17 mouse cellular contexts compared by ENCODE assay signal in genomic region chr1:51513059-51513713, GRCm38 (mm10). TPM values are rescaled to one million over a fixed set of nuclear protein-coding genes. Genes with fewer than 3 reads are reported as not detected.
DNase-seq lines count a peak whose midpoint lies in the region; ATAC-seq and TF ChIP-seq lines count a peak whose summit lies in the region.
"Had no signal": no experiment of that assay in that cellular context is flagged by ENCODE, and none has a peak within 500 bp of the region (broad histone marks: within the 10 kb centered on the region; RNA-seq: fewer than 3 reads in every experiment).

No protein-coding gene starts in this region.

- TF ChIP-seq EP300 in lung, postnatal 0 days (IDR thresholded peaks at IDR 0.05) = 0 out of 2 replicates have a peak, but pooled peaks have one; percentile 9

- no peak overlapping the region for H3K4me2 ChIP-seq in embryonic facial prominence, embryonic 14.5 days (ENCODE audit: low read depth, low read length)
- H3K4me2 ChIP-seq in lung, postnatal 0 days (replicated peaks; ENCODE audit: low read depth, low read length) = no peak overlapping the region
- H3K4me2 ChIP-seq in kidney, embryonic 16.5 days (replicated peaks; ENCODE audit: low read depth, low read length) = no peak overlapping the region
- H3K4me2 ChIP-seq in intestine, postnatal 0 days (replicated peaks; ENCODE audit: low read depth) = no peak overlapping the region
- H3K4me2 ChIP-seq in heart, embryonic 12.5 days = no peak overlapping the region
- H3K4me2 ChIP-seq: liver, embryonic 15.5 days; midbrain, embryonic 15.5 days had no signal

- no peak overlapping the region for H3K9ac ChIP-seq in embryonic facial prominence, embryonic 14.5 days (ENCODE audit: low read depth, low read length)
- H3K9ac ChIP-seq in lung, postnatal 0 days (replicated peaks; ENCODE audit: low read depth) = no peak overlapping the region
- no peak overlapping the region for H3K9ac ChIP-seq in kidney, embryonic 16.5 days (replicated peaks; ENCODE audit: low read length)
- H3K9ac ChIP-seq in intestine, postnatal 0 days (ENCODE audit: low read depth, low read length) = no peak overlapping the region
- H3K9ac ChIP-seq in heart, embryonic 12.5 days = no peak overlapping the region
- H3K9ac ChIP-seq: liver, embryonic 15.5 days; midbrain, embryonic 15.5 days had no signal

- no peaks in the 10 kb centered on the region for H3K27me3 ChIP-seq in embryonic facial prominence, embryonic 14.5 days (replicated peaks; ENCODE audit: control insufficient read depth, insufficient read depth, low read length)
- no peaks in the 10 kb centered on the region for H3K27me3 ChIP-seq in embryonic facial prominence, embryonic 10.5 days (replicated peaks; ENCODE audit: low read depth, poor library complexity, severe bottlenecking)
- H3K27me3 ChIP-seq in lung, postnatal 0 days (replicated peaks; ENCODE audit: insufficient read depth, low read length) = no peaks in the 10 kb centered on the region
- no peaks in the 10 kb centered on the region for H3K27me3 ChIP-seq in kidney, embryonic 16.5 days (ENCODE audit: insufficient read depth, low read length)
- H3K27me3 ChIP-seq in intestine, postnatal 0 days (replicated peaks; ENCODE audit: control insufficient read depth, insufficient read depth, low read length) = no peaks in the 10 kb centered on the region
- no peaks in the 10 kb centered on the region for H3K27me3 ChIP-seq in heart, embryonic 12.5 days (replicated peaks)
- H3K27me3 ChIP-seq: liver, embryonic 15.5 days; midbrain, embryonic 15.5 days had no signal

- peaks cover 5% of the 10 kb centered on the region; the same call in 1 of the 2 replicates for H3K4me1 ChIP-seq in embryonic facial prominence, embryonic 14.5 days (ENCODE audit: control insufficient read depth, insufficient read depth, low read length)
- H3K4me1 ChIP-seq in embryonic facial prominence, embryonic 10.5 days = peaks cover 26% of the 10 kb centered on the region
- H3K4me1 ChIP-seq in lung, postnatal 0 days (ENCODE audit: insufficient read depth, low read depth, low read length) = peaks cover 7% of the 10 kb centered on the region; the same call in 1 of the 2 replicates
- H3K4me1 ChIP-seq in kidney, embryonic 16.5 days (ENCODE audit: insufficient read depth, low read length) = peaks cover 15% of the 10 kb centered on the region
- H3K4me1 ChIP-seq in intestine, postnatal 0 days (replicated peaks; ENCODE audit: control insufficient read depth, insufficient read depth, low read length) = no peaks in the 10 kb centered on the region
- peaks cover 38% of the 10 kb centered on the region for H3K4me1 ChIP-seq in heart, embryonic 12.5 days (replicated peaks)
- H3K4me1 ChIP-seq: midbrain, embryonic 15.5 days had no signal

- H3K4me3 ChIP-seq in embryonic facial prominence, embryonic 14.5 days (ENCODE audit: low read depth, low read length) = no peak overlapping the region
- H3K4me3 ChIP-seq in embryonic facial prominence, embryonic 10.5 days = no peak overlapping the region
- no peak overlapping the region for H3K4me3 ChIP-seq in lung, postnatal 0 days (ENCODE audit: low read depth, low read length)
- no peak overlapping the region for H3K4me3 ChIP-seq in kidney, embryonic 16.5 days (ENCODE audit: low read length)
- H3K4me3 ChIP-seq in intestine, postnatal 0 days (ENCODE audit: low read depth, low read length) = no peak overlapping the region
- no peak overlapping the region for H3K4me3 ChIP-seq in heart, embryonic 12.5 days
- H3K4me3 ChIP-seq: gastrocnemius, adult 2 months; heart, adult 2 months; liver, embryonic 15.5 days; midbrain, embryonic 15.5 days had no signal

- H3K27ac ChIP-seq in embryonic facial prominence, embryonic 14.5 days (replicated peaks; ENCODE audit: low read depth, low read length) = no peak overlapping the region
- H3K27ac ChIP-seq in embryonic facial prominence, embryonic 10.5 days (replicated peaks) = no peak overlapping the region
- no peak overlapping the region for H3K27ac ChIP-seq in lung, postnatal 0 days (ENCODE audit: low read length)
- H3K27ac ChIP-seq in kidney, embryonic 16.5 days (ENCODE audit: low read length) = peak overlapping the region; percentile 7
- no peak overlapping the region for H3K27ac ChIP-seq in intestine, postnatal 0 days (ENCODE audit: low read depth, low read length)
- H3K27ac ChIP-seq in heart, embryonic 12.5 days (ENCODE audit: poor library complexity, severe bottlenecking) = no peak overlapping the region
- H3K27ac ChIP-seq: heart, adult 2 months; liver, embryonic 15.5 days; midbrain, embryonic 15.5 days had no signal

- H3K9me3 ChIP-seq in embryonic facial prominence, embryonic 14.5 days (ENCODE audit: control insufficient read depth, low read length) = no peaks in the 10 kb centered on the region
- no peaks in the 10 kb centered on the region for H3K9me3 ChIP-seq in embryonic facial prominence, embryonic 10.5 days
- no peaks in the 10 kb centered on the region for H3K9me3 ChIP-seq in lung, postnatal 0 days (ENCODE audit: low read length)
- no peaks in the 10 kb centered on the region for H3K9me3 ChIP-seq in kidney, embryonic 16.5 days (ENCODE audit: low read length)
- H3K9me3 ChIP-seq in intestine, postnatal 0 days (ENCODE audit: control insufficient read depth) = no peaks in the 10 kb centered on the region
- H3K9me3 ChIP-seq in heart, embryonic 12.5 days (replicated peaks) = no peaks in the 10 kb centered on the region
- H3K9me3 ChIP-seq: G1E; liver, embryonic 15.5 days; midbrain, embryonic 15.5 days had no signal

- ATAC-seq in embryonic facial prominence, embryonic 14.5 days (ENCODE audit: low read depth) = no peak
- no peak for ATAC-seq in lung, postnatal 0 days
- peak; percentile 46 for ATAC-seq in kidney, embryonic 16.5 days (ENCODE audit: low FRiP score, low TSS enrichment)
- no peak for ATAC-seq in intestine, postnatal 0 days
- ATAC-seq in heart, embryonic 12.5 days (ENCODE audit: insufficient number of reproducible peaks, low FRiP score) = no peak
- no peak for ATAC-seq in inflammation-experienced regulatory T-cells, adult 6 months
- ATAC-seq: hindbrain, embryonic 16.5 days; midbrain, embryonic 15.5 days had no signal

- H3K36me3 ChIP-seq in embryonic facial prominence, embryonic 14.5 days (ENCODE audit: control insufficient read depth, insufficient read depth, low read length) = no peaks in the 10 kb centered on the region
- no peaks in the 10 kb centered on the region for H3K36me3 ChIP-seq in embryonic facial prominence, embryonic 10.5 days (replicated peaks)
- no peaks in the 10 kb centered on the region for H3K36me3 ChIP-seq in lung, postnatal 0 days (ENCODE audit: insufficient read depth, low read length)
- H3K36me3 ChIP-seq in kidney, embryonic 16.5 days (ENCODE audit: insufficient read depth, low read length) = no peaks in the 10 kb centered on the region
- no peaks in the 10 kb centered on the region for H3K36me3 ChIP-seq in intestine, postnatal 0 days (ENCODE audit: control insufficient read depth, insufficient read depth)
- no peaks in the 10 kb centered on the region for H3K36me3 ChIP-seq in heart, embryonic 12.5 days
- H3K36me3 ChIP-seq: G1E; liver, embryonic 15.5 days; midbrain, embryonic 15.5 days had no signal

- WGBS in embryonic facial prominence, embryonic 14.5 days = 61% methylated on average over 7 of the region's 7 CpGs
- WGBS in embryonic facial prominence, embryonic 10.5 days = 77% methylated on average over 7 of the region's 7 CpGs
- 69% methylated on average over 7 of the region's 7 CpGs for WGBS in lung, postnatal 0 days
- 56% methylated on average over 7 of the region's 7 CpGs for WGBS in kidney, embryonic 16.5 days
- WGBS in intestine, postnatal 0 days = 77% methylated on average over 7 of the region's 7 CpGs
- 86% methylated on average over 7 of the region's 7 CpGs for WGBS in heart, embryonic 12.5 days

- peak; percentile 52 for DNase-seq in embryonic facial prominence, embryonic 14.5 days (ENCODE audit: low spot score)
- no peak for DNase-seq in embryonic facial prominence, embryonic 10.5 days (ENCODE audit: low spot score)
- peak; percentile 28 for DNase-seq in lung, postnatal 0 days (ENCODE audit: low spot score)
- no peak for DNase-seq in lung, postnatal 4 days
- DNase-seq: cerebellum, adult 18-20 months; gastrocnemius, adult 2 months; heart, adult 2 months; heart, postnatal 14 days; layer of hippocampus, adult 9-11 months had no signal

- TF ChIP-seq CTCF in lung, postnatal 0 days (IDR thresholded peaks at IDR 0.05) = no peak
- no peak for TF ChIP-seq CTCF in intestine, postnatal 0 days (IDR thresholded peaks at IDR 0.05; ENCODE audit: low read depth)

RNA-seq across cellular contexts. Expression of gene Nabp1, which starts 35.0 kb away (rescaled TPM):
- polyA plus RNA-seq in embryonic facial prominence, embryonic 14.5 days (2014; fragmentation: Nextera tagmentation; extraction: Ambion mirVana) = 6.2 and 9.8 TPM in 2 replicates
- 8.3 and 9.5 TPM in 2 replicates for polyA plus RNA-seq in embryonic facial prominence, embryonic 10.5 days (2016; fragmentation: Nextera tagmentation; extraction: Ambion mirVana)
- 20.0 and 25.0 TPM in 2 replicates for polyA plus RNA-seq in lung, postnatal 0 days (2015; fragmentation: Nextera tagmentation; extraction: Ambion mirVana)
- polyA plus RNA-seq in kidney, embryonic 16.5 days (2015; fragmentation: Nextera tagmentation; extraction: Ambion mirVana) = 26.0 and 29.3 TPM in 2 replicates
- 14.9 and 15.7 TPM in 2 replicates for polyA plus RNA-seq in intestine, postnatal 0 days (2015; fragmentation: Nextera tagmentation; extraction: Ambion mirVana)
- polyA plus RNA-seq in heart, embryonic 12.5 days (2016; fragmentation: Nextera tagmentation; extraction: Ambion mirVana) = 17.6 and 17.7 TPM in 2 replicates
- polyA plus RNA-seq in inflammation-experienced regulatory T-cells, adult 6 months (2017; shearing (Covaris generic)) = 10 to 100 TPM; 32.7 to 58.5 (median 36.0) TPM

Comparison
In these comparisons a context has a peak if more than half of its experiments do, and no peak if none do; other contexts are left out.
1. DNase-seq: peak in embryonic facial prominence, embryonic 14.5 days (single experiment) and lung, postnatal 0 days (single experiment); none in embryonic facial prominence, embryonic 10.5 days (single experiment) and lung, postnatal 4 days (0 of 2).